Mouse (Mus musculus) MEL (cell line): ENCODE results near the gene Yipf4. TPM values are rescaled to one million over a fixed set of nuclear protein-coding genes. Genes with fewer than 3 reads are reported as not detected.

Source experiments
- DNase-seq: peaks from one replicate; pipeline ENCODE4 v3.0.0; 2011; ENCODE audit warnings: low read depth, low spot score
- H3K27ac ChIP-seq: 2 replicates; pipeline ENCODE4 v1.5.1; 2012; ENCODE audit warnings: low read depth, mild to moderate bottlenecking, control low read depth, low read length, moderate library complexity; ENCODE audit not compliant: control insufficient read depth
- H3K27me3 ChIP-seq, 2 experiments: fragments of 150-350 bp in 1 of 2; sonication (generic) in 1 of 2; 2 replicates each; pipeline ENCODE4 v1.6.1; 2012; ENCODE audit warnings: low read length in 2 of 2, mild to moderate bottlenecking in 2 of 2, improper control_type of control experiment in 1 of 2, moderate library complexity in 1 of 2; ENCODE audit not compliant: insufficient read depth in 2 of 2, control insufficient read depth in 1 of 2
- H3K36me3 ChIP-seq, 2 experiments: 2 replicates each; pipeline ENCODE4 v1.6.1; 2012 to 2014; ENCODE audit warnings: low read length in 2 of 2, improper control_type of control experiment in 1 of 2, inconsistent platforms in 1 of 2, mild to moderate bottlenecking in 1 of 2; ENCODE audit not compliant: insufficient read depth in 2 of 2, control insufficient read depth in 1 of 2
- H3K4me1 ChIP-seq, 2 experiments: fragments of 150-350 bp in 1 of 2; sonication (generic) in 1 of 2; 2 replicates each; pipeline ENCODE4 v1.6.1; 2012; ENCODE audit warnings: low read length in 2 of 2, improper control_type of control experiment in 1 of 2, mild to moderate bottlenecking in 1 of 2; ENCODE audit not compliant: insufficient read depth in 2 of 2, control insufficient read depth in 1 of 2
- H3K4me3 ChIP-seq, 2 experiments: fragments of 150-350 bp in 1 of 2; sonication (generic) in 1 of 2; 2 replicates each; pipeline ENCODE4 v1.5.1; 2012; ENCODE audit warnings: low read depth in 2 of 2, low read length in 2 of 2, mild to moderate bottlenecking in 2 of 2, moderate library complexity in 2 of 2, control low read depth in 1 of 2, improper control_type of control experiment in 1 of 2; ENCODE audit not compliant: control insufficient read depth in 1 of 2, insufficient read depth in 1 of 2
- H3K79me2 ChIP-seq: 2 replicates; pipeline ENCODE4 v1.6.1; 2012; ENCODE audit warnings: mild to moderate bottlenecking, low read length, moderate library complexity; ENCODE audit not compliant: control insufficient read depth, poor library complexity, insufficient read depth
- H3K9ac ChIP-seq: 2 replicates; pipeline ENCODE4 v1.6.1; 2012; ENCODE audit warnings: low read depth, mild to moderate bottlenecking, control low read depth, low read length, moderate library complexity; ENCODE audit not compliant: control insufficient read depth, poor library complexity, severe bottlenecking
- H3K9me3 ChIP-seq: fragments of 150-350 bp; sonication (generic); replicated peaks from 2 replicates; pipeline ENCODE4 v1.6.1; 2012; ENCODE audit warnings: mild to moderate bottlenecking, low read length, improper control_type of control experiment, moderate library complexity; ENCODE audit not compliant: insufficient read depth
- BHLHE40 ChIP-seq: IDR thresholded peaks from 2 replicates; pipeline ENCODE4 v1.6.1; 2012; ENCODE audit warnings: low read depth, mild to moderate bottlenecking, inconsistent platforms, low read length, improper control_type of control experiment, borderline replicate concordance
- CTCF ChIP-seq, 3 experiments: IDR thresholded peaks in 2 of 3; conservative IDR thresholded peaks in 1 of 3; 2 replicates each; pipeline ENCODE4 v1.5.1; 2011 to 2012; ENCODE audit warnings: low read length in 3 of 3, low read depth in 2 of 3, mild to moderate bottlenecking in 2 of 3, improper control_type of control experiment in 1 of 3, inconsistent platforms in 1 of 3, mixed read lengths in 1 of 3, moderate library complexity in 1 of 3; ENCODE audit not compliant: control insufficient read depth in 1 of 3, insufficient read depth in 1 of 3, poor library complexity in 1 of 3, severe bottlenecking in 1 of 3
- E2F4 ChIP-seq: IDR thresholded peaks from 2 replicates; pipeline ENCODE4 v1.6.1; 2011; ENCODE audit warnings: low read depth, low read length, improper control_type of control experiment, borderline replicate concordance
- EP300 ChIP-seq, 2 experiments: IDR thresholded peaks; 2 replicates each; pipeline ENCODE4 v1.6.1; 2011; ENCODE audit warnings: improper control_type of control experiment in 2 of 2, low read length in 2 of 2, low read depth in 1 of 2, mild to moderate bottlenecking in 1 of 2
- ETS1 ChIP-seq: IDR thresholded peaks from 2 replicates; pipeline ENCODE4 v1.6.1; 2012; ENCODE audit warnings: low read depth, mild to moderate bottlenecking, inconsistent platforms, low read length, improper control_type of control experiment, moderate library complexity
- KAT2A ChIP-seq: conservative IDR thresholded peaks from 2 replicates; pipeline ENCODE4 v1.6.1; 2012; ENCODE audit warnings: low read depth, low read length, improper control_type of control experiment, inconsistent platforms
- MAFK ChIP-seq: IDR thresholded peaks from 2 replicates; pipeline ENCODE4 v1.6.1; 2011; ENCODE audit warnings: low read depth, mild to moderate bottlenecking, low read length, improper control_type of control experiment, borderline replicate concordance
- MAZ ChIP-seq: IDR thresholded peaks from 2 replicates; pipeline ENCODE4 v1.6.1; 2012; ENCODE audit warnings: low read depth, mild to moderate bottlenecking, inconsistent platforms, low read length, improper control_type of control experiment
- MEF2A ChIP-seq: IDR thresholded peaks from 2 replicates; pipeline ENCODE4 v1.6.1; 2014; ENCODE audit warnings: low read depth, mild to moderate bottlenecking, inconsistent platforms, low read length, improper control_type of control experiment; ENCODE audit not compliant: poor library complexity, insufficient replicate concordance, severe bottlenecking; ENCODE audit errors: extremely low read depth
- NRF1 ChIP-seq: IDR thresholded peaks from 2 replicates; pipeline ENCODE4 v1.6.1; 2014; ENCODE audit warnings: low read depth, mild to moderate bottlenecking, inconsistent platforms, low read length, improper control_type of control experiment, moderate library complexity; ENCODE audit not compliant: poor library complexity, insufficient read depth, severe bottlenecking
- POLR2A ChIP-seq, 2 experiments: IDR thresholded peaks; 2 replicates each; pipeline ENCODE4 v1.6.1; 2011 to 2012; ENCODE audit warnings: low read length in 2 of 2, mild to moderate bottlenecking in 2 of 2, control low read depth in 1 of 2, improper control_type of control experiment in 1 of 2, low read depth in 1 of 2, moderate library complexity in 1 of 2; ENCODE audit not compliant: control insufficient read depth in 1 of 2, insufficient read depth in 1 of 2, poor library complexity in 1 of 2
- UBTF ChIP-seq: IDR thresholded peaks from 2 replicates; pipeline ENCODE4 v1.6.1; 2012; ENCODE audit warnings: low read depth, mild to moderate bottlenecking, inconsistent platforms, low read length, improper control_type of control experiment, moderate library complexity, borderline replicate concordance; ENCODE audit not compliant: insufficient read depth
- USF2 ChIP-seq, 2 experiments: IDR thresholded peaks; 2 replicates each; pipeline ENCODE4 v1.6.1; 2011 to 2012; ENCODE audit warnings: improper control_type of control experiment in 2 of 2, low read length in 2 of 2, borderline replicate concordance in 1 of 2, inconsistent platforms in 1 of 2, low read depth in 1 of 2, mild to moderate bottlenecking in 1 of 2; ENCODE audit not compliant: insufficient read depth in 1 of 2
- ZC3H11A ChIP-seq: IDR thresholded peaks from 2 replicates; pipeline ENCODE4 v1.6.1; 2012; ENCODE audit warnings: low read depth, mild to moderate bottlenecking, inconsistent platforms, low read length, improper control_type of control experiment
- ZNF384 ChIP-seq: IDR thresholded peaks from 2 replicates; pipeline ENCODE4 v1.6.1; 2012; ENCODE audit warnings: low read depth, mild to moderate bottlenecking, inconsistent platforms, low read length, improper control_type of control experiment
- polyA plus RNA-seq, 2 experiments: library from polyadenylated mRNA; stranded (reverse) in 1 of 2; unstranded in 1 of 2; fragments of >175 nt in 1 of 2; fragments of >200 nt in 1 of 2; gene quantifications; 2 replicates each; pipeline versions ENCODE4 v1.2.1 to v1.2.4; 2012; ENCODE audit warnings: low replicate concordance in 2 of 2, low read depth in 1 of 2; ENCODE audit not compliant: insufficient read length in 2 of 2, insufficient read depth in 1 of 2, missing spikeins in 1 of 2
- total RNA-seq: library from RNA; depleted of rRNA; stranded (reverse); fragments of 300-350 nt; gene quantifications from 2 replicates; pipeline ENCODE4 v1.2.3, GENCODE M21; 2012

Gene Yipf4
- total and polyA plus RNA-seq, 3 experiments = 24.3 to 31.7 TPM; not detected in 1

DNA sequence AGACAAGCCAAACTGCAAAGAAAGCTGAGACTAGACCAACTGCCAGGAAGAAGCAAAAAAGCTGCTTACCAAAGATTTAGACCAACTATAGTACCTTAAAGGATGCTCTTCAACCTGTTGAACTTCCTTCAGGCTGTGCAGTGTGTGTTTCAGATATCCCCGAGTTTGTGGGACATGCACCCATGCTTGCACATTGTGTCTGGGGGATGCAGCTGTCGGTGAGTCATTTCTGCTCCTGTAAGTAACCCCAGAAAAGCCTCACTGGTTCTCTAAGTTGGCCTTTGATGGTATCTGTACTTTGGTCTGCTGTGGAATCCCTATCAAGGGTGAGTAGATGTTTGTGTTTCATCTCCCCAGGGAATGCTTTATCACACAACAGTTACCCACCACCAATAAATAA is 23.0 kb downstream of the Yipf4 start:
- Histone ChIP-seq H3K9ac (no peak overlapping the region), H3K27me3 (no peaks in the 10 kb centered on the region), H3K79me2 (no peaks in the 10 kb centered on the region), H3K27ac (no peak overlapping the region), H3K4me3 (no peak overlapping the region), H3K36me3 (peaks cover 0 to 4% of the 10 kb centered on the region in 2 experiments; a peak in 2 of 4 replicates), H3K9me3 (no peaks in the 10 kb centered on the region), H3K4me1 (peaks cover 0 to 6% of the 10 kb centered on the region in 2 experiments; a peak in 3 of 4 replicates)
- peak; percentile 41 for DNase-seq
- TF ChIP-seq EP300 (IDR thresholded peaks at IDR 0.05; ENCODE audit: low read depth in 1 of 2, low read length in 2 of 2) (no peak), POLR2A (IDR thresholded peaks at IDR 0.05; ENCODE audit: control insufficient read depth in 1 of 2, insufficient read depth in 1 of 2, low read depth in 1 of 2, low read length in 2 of 2, poor library complexity in 1 of 2) (no peak), MAFK (no peak), BHLHE40 (no peak), ETS1 (no peak), UBTF (no peak), ZC3H11A (no peak)

DNA sequence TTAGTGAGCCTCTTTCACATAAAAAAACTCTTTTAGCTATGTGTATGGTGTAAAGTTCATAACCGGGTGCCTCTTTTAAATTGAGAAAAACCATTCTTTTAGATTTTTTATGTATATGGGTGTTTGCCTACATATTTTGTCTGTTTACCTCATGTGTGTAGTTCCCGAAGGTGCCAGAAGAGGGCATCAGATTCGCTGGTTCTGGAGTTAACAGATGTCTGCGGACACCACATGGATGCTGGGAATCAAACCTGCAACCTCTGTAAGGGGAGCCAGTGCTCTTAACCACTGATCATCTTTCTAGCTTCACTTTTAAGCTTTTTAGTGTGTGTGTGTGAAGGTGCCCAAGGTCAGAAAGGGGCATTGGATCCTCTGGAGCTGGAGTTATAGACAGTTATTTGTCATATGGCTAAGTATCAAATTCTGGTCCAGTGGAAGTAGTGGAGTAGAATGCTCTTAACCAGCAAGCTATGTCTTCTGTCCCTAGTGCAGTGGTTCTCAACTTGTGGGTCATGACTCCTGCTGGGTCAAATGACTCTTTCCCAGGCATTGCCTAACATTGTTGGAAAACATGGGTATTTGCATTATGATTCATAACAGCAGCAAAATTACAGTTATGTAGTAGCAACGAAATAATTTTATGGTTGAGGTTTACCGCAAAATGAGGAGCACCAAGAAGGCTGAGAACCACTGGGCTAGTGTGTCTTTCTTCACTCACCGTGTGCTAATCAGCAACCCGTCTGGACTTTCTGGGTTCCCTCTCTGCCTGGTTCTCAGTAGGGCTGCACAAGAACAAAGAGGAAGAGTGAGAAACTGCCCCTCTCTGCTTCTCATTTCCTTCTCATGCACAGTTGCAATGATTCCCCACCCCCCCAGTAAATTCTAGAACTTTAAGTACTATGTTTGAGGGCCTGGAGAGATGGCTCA is 33.8 kb downstream of the Yipf4 start:
- TF ChIP-seq CTCF (IDR thresholded peaks at IDR 0.05 in 2 of 3, conservative IDR thresholded peaks at IDR 0.05 in 1 of 3; ENCODE audit: control insufficient read depth in 1 of 3, insufficient read depth in 1 of 3, low read depth in 2 of 3, low read length in 3 of 3, poor library complexity in 1 of 3, severe bottlenecking in 1 of 3) = peak in 2 of 3 experiments; percentile 6 to 15; a peak in 2 of 6 replicates
- no peak for TF ChIP-seq MAZ
- no peak for TF ChIP-seq ETS1
- TF ChIP-seq MEF2A = no peak
- no peak overlapping the region for H3K9ac ChIP-seq
- peaks cover 0 to 10% of the 10 kb centered on the region in 2 experiments; a peak in 3 of 4 replicates for H3K4me1 ChIP-seq
- DNase-seq = no peak
- H3K4me3 ChIP-seq = no peak overlapping the region
- H3K9me3 ChIP-seq = no peaks in the 10 kb centered on the region
- peaks cover 0 to 10% of the 10 kb centered on the region in 2 experiments; a peak in 1 of 4 replicates for H3K36me3 ChIP-seq
- H3K27ac ChIP-seq = no peak overlapping the region
- no peaks in the 10 kb centered on the region for H3K27me3 ChIP-seq
- H3K79me2 ChIP-seq = no peaks in the 10 kb centered on the region

DNA sequence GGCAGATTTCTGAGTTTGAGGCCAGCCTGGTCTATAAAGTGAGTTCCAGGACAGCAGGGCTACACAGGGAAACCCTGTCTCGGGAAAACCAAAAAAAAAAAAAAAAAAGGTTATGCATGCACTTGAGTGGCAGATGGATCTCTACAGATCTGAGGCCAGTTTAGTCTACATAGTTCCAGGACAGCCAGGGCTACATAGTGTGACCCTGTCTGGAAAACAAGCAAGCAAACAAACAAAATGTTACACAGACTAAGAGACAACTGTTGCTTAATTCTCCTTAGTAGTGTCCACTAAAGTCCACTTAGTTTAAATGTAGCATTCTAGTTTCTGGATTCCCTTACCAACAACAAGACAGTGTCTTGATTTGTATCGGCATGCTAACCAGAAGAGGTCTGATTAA is 36.8 kb downstream of the Yipf4 start:
- Histone ChIP-seq H3K4me1 (peaks cover 5 to 16% of the 10 kb centered on the region in 2 experiments), H3K36me3 (peaks cover 0 to 20% of the 10 kb centered on the region in 2 experiments; a peak in 2 of 4 replicates), H3K9me3 (no peaks in the 10 kb centered on the region), H3K27ac (no peak overlapping the region), H3K9ac (no peak overlapping the region), H3K79me2 (peaks cover 27% of the 10 kb centered on the region), H3K4me3 (no peak overlapping the region), H3K27me3 (no peaks in the 10 kb centered on the region)
- TF ChIP-seq BHLHE40 = no peak
- TF ChIP-seq MAFK = no peak
- no peak for TF ChIP-seq NRF1
- no peak for TF ChIP-seq KAT2A
- TF ChIP-seq CTCF (IDR thresholded peaks at IDR 0.05 in 2 of 3, conservative IDR thresholded peaks at IDR 0.05 in 1 of 3; ENCODE audit: control insufficient read depth in 1 of 3, insufficient read depth in 1 of 3, low read depth in 2 of 3, low read length in 3 of 3, poor library complexity in 1 of 3, severe bottlenecking in 1 of 3) = no peak
- TF ChIP-seq UBTF = no peak
- no peak for TF ChIP-seq E2F4
- no peak for TF ChIP-seq ZNF384
- no peak for TF ChIP-seq USF2 (IDR thresholded peaks at IDR 0.05; ENCODE audit: borderline replicate concordance in 1 of 2, insufficient read depth in 1 of 2, low read depth in 1 of 2, low read length in 2 of 2)
- DNase-seq = no peak
